Mouse (Mus musculus): ENCODE measurements around the gene Hnrnpab.

DNA sequence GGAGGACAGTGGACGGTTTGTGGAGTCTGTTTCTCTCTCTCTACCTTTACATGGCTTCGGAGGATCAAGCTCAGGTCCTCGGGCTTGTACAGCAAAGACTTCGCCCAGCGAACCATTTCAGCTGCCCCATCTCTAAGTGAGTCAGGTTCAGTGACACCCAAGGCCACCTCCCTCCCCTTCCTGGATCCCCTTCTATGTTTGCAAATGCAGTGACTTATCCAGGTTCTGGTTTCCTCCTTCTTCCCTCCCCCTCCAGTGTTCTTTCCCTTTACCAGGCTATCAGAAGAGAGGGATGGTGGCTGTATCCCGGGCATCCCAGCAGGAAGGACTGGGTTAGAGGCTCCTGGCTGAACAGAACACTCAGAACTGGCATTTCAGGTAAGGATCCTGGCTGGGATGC lies 47.1 kb upstream of the Hnrnpab start:
- TF ChIP-seq CTCF (IDR thresholded peaks at IDR 0.05; ENCODE audit: low read depth, low read length) (no peak), POLR2A (IDR thresholded peaks at IDR 0.05; ENCODE audit: extremely low read depth, insufficient read depth, low read length) (no peak)
